Mouse (Mus musculus) liver, embryonic 14.5 days (tissue): Measurements from ENCODE around the gene 4930404N11Rik. TPM values are rescaled to one million over a fixed set of nuclear protein-coding genes. Genes with fewer than 3 reads are reported as not detected.

Source experiments
- ATAC-seq: fragments of 200-750 bp; cut with Nextera tagmentation; 2 replicates; pipeline ENCODE4 v1.8.0; 2017; ENCODE audit warnings: moderate number of reproducible peaks, mild to moderate bottlenecking, moderate library complexity; ENCODE audit not compliant: insufficient read depth
- DNase-seq, 3 experiments: peaks; one replicate each; pipeline ENCODE4 v3.0.0-alpha.2; 2012 to 2013; ENCODE audit warnings: low read depth in 3 of 3, low spot score in 3 of 3
- H3K27ac ChIP-seq: fragments of 300-500 bp; sonication (generic); 2 replicates; pipeline ENCODE4 v1.5.1; 2014; ENCODE audit warnings: moderate library complexity, mild to moderate bottlenecking, control low read depth, inconsistent platforms
- H3K27me3 ChIP-seq: fragments of 300-500 bp; sonication (generic); 2 replicates; pipeline ENCODE4 v1.6.1; 2014; ENCODE audit warnings: mild to moderate bottlenecking, low read length, moderate library complexity; ENCODE audit not compliant: control insufficient read depth, insufficient read depth
- H3K36me3 ChIP-seq: fragments of 300-500 bp; sonication (generic); replicated peaks from 2 replicates; pipeline ENCODE4 v1.6.1; 2014; ENCODE audit warnings: low read depth; ENCODE audit not compliant: control insufficient read depth, insufficient read depth
- H3K4me1 ChIP-seq, 2 experiments: fragments of 200-500 bp in 1 of 2; fragments of 300-500 bp in 1 of 2; sonication (generic) in 1 of 2; replicated peaks; 2 replicates each; pipeline ENCODE4 v1.6.1; 2012 to 2014; ENCODE audit warnings: antibody characterized with exemption in 1 of 2, inconsistent platforms in 1 of 2, low read length in 1 of 2; ENCODE audit not compliant: control insufficient read depth in 2 of 2, insufficient read depth in 2 of 2
- H3K4me2 ChIP-seq: fragments of 300-500 bp; sonication (generic); 2 replicates; pipeline ENCODE4 v1.6.1; 2014; ENCODE audit warnings: low read depth, mild to moderate bottlenecking, control low read depth, moderate library complexity
- H3K4me3 ChIP-seq, 2 experiments: fragments of 200-500 bp in 1 of 2; fragments of 300-500 bp in 1 of 2; sonication (generic) in 1 of 2; 2 replicates each; pipeline ENCODE4 v1.5.1; 2012 to 2014; ENCODE audit warnings: low read depth in 2 of 2, low read length in 2 of 2, mild to moderate bottlenecking in 2 of 2, control low read depth in 1 of 2, inconsistent platforms in 1 of 2, moderate library complexity in 1 of 2; ENCODE audit not compliant: insufficient read depth in 1 of 2
- H3K9ac ChIP-seq: fragments of 300-500 bp; sonication (generic); replicated peaks from 2 replicates; pipeline ENCODE4 v1.6.1; 2014; ENCODE audit warnings: mild to moderate bottlenecking, control low read depth, moderate library complexity
- H3K9me3 ChIP-seq: fragments of 300-500 bp; sonication (generic); 2 replicates; pipeline ENCODE4 v1.6.1; 2016; ENCODE audit warnings: low read length, mixed read lengths; ENCODE audit not compliant: control insufficient read depth
- CTCF ChIP-seq: IDR thresholded peaks from 2 replicates; pipeline ENCODE4 v1.5.1; 2016; ENCODE audit warnings: antibody characterized with exemption, low read depth, control low read depth
- EP300 ChIP-seq: IDR thresholded peaks from 2 replicates; pipeline ENCODE4 v1.6.1; 2016; ENCODE audit warnings: antibody characterized with exemption, low read depth
- WGBS: fragments of 180-500 bp; shearing (Covaris S2); extraction: QIAGEN DNeasy Blood & Tissue Kit; methylation state at CpG from one replicate; pipeline ENCODE4 v1.1.7; 2014; ENCODE audit not compliant: insufficient replicate concordance; 5-methylcytosine and 5-hydroxymethylcytosine counted together
- polyA plus RNA-seq, 2 experiments: library from polyadenylated mRNA; depleted of rRNA in 1 of 2; stranded (reverse) in 1 of 2; unstranded in 1 of 2; fragments of >200 nt; fragmentation: Nextera tagmentation in 1 of 2; extraction: Ambion mirVana in 1 of 2; gene quantifications; 2 replicates each; pipeline versions ENCODE4 v1.2.1 to v1.2.3; 2012 to 2014

Gene 4930404N11Rik
- polyA plus RNA-seq, 2 experiments = 0.55 to 0.60 TPM

DNA sequence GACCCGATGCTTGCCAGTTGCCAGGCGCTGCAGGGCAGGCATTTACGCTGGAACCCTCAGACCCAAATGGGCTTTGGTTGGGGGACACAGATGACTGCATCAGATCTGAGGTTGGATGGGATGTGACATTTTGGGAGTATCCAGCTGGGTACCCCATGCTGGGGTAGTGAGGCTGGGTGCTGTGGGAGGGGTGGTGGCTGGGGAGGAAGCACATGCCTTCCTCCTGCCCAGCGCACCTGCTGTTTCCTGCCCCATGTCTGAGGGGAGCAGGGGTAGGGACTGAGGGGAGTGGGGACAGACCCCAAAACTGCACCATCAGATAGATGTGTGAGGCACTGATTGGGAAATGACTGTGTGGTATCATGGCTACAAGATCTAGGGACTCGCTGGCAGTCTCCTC is 31.1 kb upstream of the 4930404N11Rik start:
- Histone ChIP-seq H3K4me2 (no peak overlapping the region), H3K4me1 (peaks cover 5 to 11% of the 10 kb centered on the region in 2 experiments), H3K27ac (no peak overlapping the region), H3K9ac (no peak overlapping the region), H3K27me3 (no peaks in the 10 kb centered on the region), H3K4me3 (no peak overlapping the region), H3K36me3 (no peaks in the 10 kb centered on the region; the same call in 1 of the 2 replicates), H3K9me3 (no peaks in the 10 kb centered on the region)
- WGBS = 74% methylated on average over 5 of the region's 5 CpGs
- no peak for DNase-seq
- TF ChIP-seq EP300 (no peak), CTCF (no peak)
- ATAC-seq = no peak

DNA sequence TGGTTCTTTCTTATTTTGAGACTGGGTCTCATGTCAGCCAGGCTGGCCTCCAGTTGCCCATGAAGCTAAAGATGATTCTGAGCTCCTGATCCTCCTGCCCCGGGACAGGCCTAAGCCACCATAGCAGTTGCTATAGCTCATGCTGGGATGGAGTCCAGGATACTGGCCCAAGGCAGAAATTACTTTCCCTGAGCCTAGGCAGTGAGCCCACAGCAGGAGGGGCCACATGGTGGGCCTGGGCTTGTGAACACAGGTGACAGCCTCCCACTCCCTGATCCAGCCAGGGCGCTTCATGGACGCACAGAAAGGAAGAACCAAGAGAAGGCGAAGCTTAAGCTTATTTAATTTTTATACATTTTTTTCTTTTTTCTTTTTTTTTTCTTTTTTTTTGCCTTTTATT is 30.2 kb upstream of the 4930404N11Rik start:
- DNase-seq = no peak
- TF ChIP-seq EP300 (no peak), CTCF (no peak)
- Histone ChIP-seq H3K9ac (no peak overlapping the region), H3K4me1 (peaks cover 2 to 5% of the 10 kb centered on the region in 2 experiments; a peak in 3 of 4 replicates), H3K9me3 (no peaks in the 10 kb centered on the region), H3K4me2 (no peak overlapping the region), H3K27ac (no peak overlapping the region), H3K36me3 (no peaks in the 10 kb centered on the region; the same call in 1 of the 2 replicates), H3K4me3 (no peak overlapping the region), H3K27me3 (no peaks in the 10 kb centered on the region)
- ATAC-seq = no peak
- WGBS = 82% methylated on average over 4 of the region's 4 CpGs

- no peak for ATAC-seq
- TF ChIP-seq EP300 (no peak), CTCF (peak; percentile 98)
- Histone ChIP-seq H3K9ac (no peak overlapping the region), H3K27me3 (no peaks in the 10 kb centered on the region), H3K4me1 (peaks cover 2 to 5% of the 10 kb centered on the region in 2 experiments; a peak in 3 of 4 replicates), H3K36me3 (no peaks in the 10 kb centered on the region), H3K9me3 (no peaks in the 10 kb centered on the region), H3K4me3 (no peak overlapping the region), H3K27ac (no peak overlapping the region), H3K4me2 (no peak overlapping the region)
- WGBS = 4% methylated on average over 5 of the region's 5 CpGs
- DNase-seq = peak in 1 of 3 experiments; percentile 53
These were observed 29.5 kb upstream of the 4930404N11Rik start for GRCm38 (mm10) chr10:81395127-81395526.

GRCm38 (mm10) chr10:81393456-81394063 is 27.9 kb upstream of the 4930404N11Rik start:
- DNase-seq (no peak), ATAC-seq (no peak)
- Histone ChIP-seq H3K4me3 (peak overlapping the region; percentile 41), H3K27ac (no peak overlapping the region), H3K36me3 (no peaks in the 10 kb centered on the region), H3K9ac (peak overlapping the region; percentile 37; the same call in 1 of the 2 replicates), H3K9me3 (no peaks in the 10 kb centered on the region), H3K27me3 (no peaks in the 10 kb centered on the region), H3K4me1 (peaks cover 2 to 5% of the 10 kb centered on the region in 2 experiments; a peak in 3 of 4 replicates), H3K4me2 (peak overlapping the region; percentile 65)
- TF ChIP-seq CTCF = no peak
- no peak for TF ChIP-seq EP300
- WGBS = 5% methylated on average over 19 of the region's 19 CpGs

GRCm38 (mm10) chr10:81392781-81393185 is 27.2 kb upstream of the 4930404N11Rik start, which contains the start of gene Smim24:
TSS of gene Smim24 (plus strand) at chr10:81393051.
- H3K4me1 ChIP-seq = peaks cover 2 to 5% of the 10 kb centered on the region in 2 experiments; a peak in 3 of 4 replicates
- H3K9me3 ChIP-seq = no peaks in the 10 kb centered on the region
- DNase-seq = no peak
- peak within 1 kb of the TSS; percentile 65 for H3K4me2 ChIP-seq
- TF ChIP-seq CTCF = no peak
- peak within 1 kb of the TSS; percentile 41 for H3K4me3 ChIP-seq
- no peak; the same call in 1 of the 2 replicates for ATAC-seq
- WGBS = 49% methylated on average over 14 of the region's 14 CpGs
- peaks cover 4% of the 10 kb centered on the region; the same call in 1 of the 2 replicates for H3K36me3 ChIP-seq
- H3K27me3 ChIP-seq = no peaks in the 10 kb centered on the region
- peak within 1 kb of the TSS; percentile 37; the same call in 1 of the 2 replicates for H3K9ac ChIP-seq
- H3K27ac ChIP-seq = no peak within 1 kb of the TSS
